Mouse (Mus musculus) liver, embryonic 14.5 days (tissue): ENCODE results near the gene Zmiz1.

Experiments used
- CTCF ChIP-seq: IDR thresholded peaks from 2 replicates; pipeline ENCODE4 v1.5.1; 2016; ENCODE audit warnings: antibody characterized with exemption, low read depth, control low read depth
- EP300 ChIP-seq: IDR thresholded peaks from 2 replicates; pipeline ENCODE4 v1.6.1; 2016; ENCODE audit warnings: antibody characterized with exemption, low read depth

GRCm38 (mm10) chr14:25631481-25631880, 172.5 kb downstream of the Zmiz1 start:
- TF ChIP-seq CTCF (no peak), EP300 (no peak)
